Mouse (Mus musculus) heart, adult 2 months (tissue): ENCODE data around the gene Gm42417. TPM values are rescaled to one million over a fixed set of nuclear protein-coding genes. Genes with fewer than 3 reads are reported as not detected.
A peak's percentile ranks its signal among the peaks of the same experiment; 100 is the strongest.

ENCODE experiments used
- DNase-seq, 2 experiments: peaks; one replicate each; pipeline ENCODE4 v3.0.0; 2021
- H3K27ac ChIP-seq: fragments of 200-600 bp; 2 replicates; pipeline ENCODE4 v1.8.1; 2022
- H3K27me3 ChIP-seq: fragments of 200-500 bp; 2 replicates; pipeline ENCODE4 v1.6.1; 2012; ENCODE audit warnings: mild to moderate bottlenecking, low read length, inconsistent platforms, mixed read lengths; ENCODE audit not compliant: control insufficient read depth, insufficient read depth
- H3K36me3 ChIP-seq: fragments of 200-500 bp; 2 replicates; pipeline ENCODE4 v1.6.1; 2012; ENCODE audit warnings: low read length, inconsistent platforms; ENCODE audit not compliant: control insufficient read depth, insufficient read depth
- H3K4me1 ChIP-seq: fragments of 200-500 bp; 2 replicates; pipeline ENCODE4 v1.6.1; 2011; ENCODE audit warnings: low read length; ENCODE audit not compliant: control insufficient read depth, insufficient read depth
- H3K4me3 ChIP-seq: fragments of 200-600 bp; 2 replicates; pipeline ENCODE4 v1.8.1; 2022
- H3K79me2 ChIP-seq: fragments of 200-500 bp; replicated peaks from 2 replicates; pipeline ENCODE4 v1.6.1; 2012; ENCODE audit warnings: mild to moderate bottlenecking, inconsistent platforms, low read length, moderate library complexity, mixed read lengths; ENCODE audit not compliant: control insufficient read depth, insufficient read depth
- H3K9ac ChIP-seq: fragments of 200-500 bp; 2 replicates; pipeline ENCODE4 v1.6.1; 2012; ENCODE audit warnings: low read depth, mild to moderate bottlenecking, control low read depth, inconsistent platforms, low read length, mixed read lengths
- CTCF ChIP-seq: fragments of 200-600 bp; IDR thresholded peaks from 2 replicates; pipeline ENCODE4 v1.8.1; 2022; ENCODE audit warnings: antibody characterized with exemption, mild to moderate bottlenecking, moderate library complexity
- EP300 ChIP-seq: fragments of 200-500 bp; IDR thresholded peaks from 2 replicates; pipeline ENCODE4 v1.6.1; 2011; ENCODE audit warnings: low read depth, low read length, control low read depth; ENCODE audit not compliant: insufficient read depth
- POLR2A ChIP-seq: fragments of 200-500 bp; IDR thresholded peaks from 2 replicates; pipeline ENCODE4 v1.6.1; 2011; ENCODE audit warnings: mild to moderate bottlenecking, low read depth, low read length, control low read depth; ENCODE audit not compliant: insufficient read depth
- WGBS: fragments of 180-500 bp; shearing (Covaris S2); methylation state at CpG from one replicate; pipeline ENCODE4 v1.1.7; 2018; 5-methylcytosine and 5-hydroxymethylcytosine counted together
- intact Hi-C: fragments of 180-260 bp; cut with DNase I; formaldehyde crosslinking; loops from one replicate; pipeline ENCODE4 v1.15.1; 2025
- polyA plus RNA-seq: library from polyadenylated mRNA; depleted of rRNA; stranded (reverse); fragments of >200 nt; gene quantifications from 2 replicates; pipeline ENCODE4 v1.2.3, GENCODE M21; 2012
- total RNA-seq, 2 experiments: library from RNA; stranded (reverse); gene quantifications; 2 replicates each; pipeline ENCODE4 v1.2.3; 2021

The Gm42417 gene
- total and polyA plus RNA-seq, 3 experiments = 148 to 172 TPM; not detected in 1

DNA sequence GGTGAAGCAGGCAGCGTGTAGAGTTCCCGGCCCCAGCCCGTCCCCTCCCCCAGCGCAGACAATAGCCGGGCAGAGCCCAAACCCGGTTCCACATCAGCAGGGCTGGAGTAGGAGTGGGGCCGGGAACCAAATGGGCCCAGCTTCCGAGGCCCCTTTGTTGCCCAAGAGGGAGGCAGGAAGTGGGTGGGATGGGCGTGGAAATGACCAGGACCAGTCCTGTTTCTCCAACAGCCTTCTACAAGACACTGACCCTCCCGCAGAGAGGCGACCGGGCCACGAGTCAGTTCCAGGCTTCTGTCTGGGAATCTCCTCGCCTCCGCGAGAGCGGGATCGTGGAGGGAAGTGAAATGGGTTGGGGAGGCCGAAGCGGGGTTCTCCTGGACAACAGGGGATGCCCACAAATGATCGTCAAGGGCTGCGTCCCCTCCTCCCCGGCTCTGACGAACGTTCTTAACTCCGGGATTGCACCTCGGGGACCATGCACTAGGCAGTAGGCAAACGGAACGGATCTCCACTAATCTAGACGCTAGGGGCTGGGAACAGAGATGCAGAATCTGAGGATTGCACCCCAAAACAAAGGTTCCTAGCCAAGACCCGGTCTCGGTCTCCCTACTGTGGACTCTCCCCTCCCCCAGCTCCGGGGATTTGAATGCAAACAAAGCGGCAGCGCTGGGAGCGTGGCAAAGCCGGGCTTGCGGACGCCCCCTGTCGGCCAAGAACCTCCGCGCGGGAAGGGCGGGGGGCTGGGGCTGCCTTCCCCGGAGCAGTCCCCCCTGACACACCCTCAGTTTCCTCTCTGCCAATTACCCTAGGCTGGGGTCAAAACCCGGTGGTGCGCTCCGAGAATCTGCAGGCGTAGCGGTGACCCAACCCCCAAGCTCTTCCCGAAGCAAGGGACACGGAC lies 17.6 kb upstream of the Gm42417 start:
- DNase-seq = peak; percentile 92 to 94
- Histone ChIP-seq H3K27me3 (no peaks in the 10 kb centered on the region), H3K36me3 (no peaks in the 10 kb centered on the region), H3K4me3 (peak overlapping the region; percentile 98), H3K9ac (peak overlapping the region; percentile 91), H3K4me1 (peaks cover 10% of the 10 kb centered on the region), H3K27ac (peak overlapping the region; percentile 99), H3K79me2 (peaks cover 3% of the 10 kb centered on the region; the same call in 1 of the 2 replicates)
- TF ChIP-seq CTCF (peak; percentile 94), POLR2A (peak; percentile 99), EP300 (peak; percentile 72; the same call in 1 of the 2 replicates)
- intact Hi-C loops = loop anchor here (2.0 kb wide), 1 partner anchor 56 kb away; no protein-coding TSS in a partner anchor
- WGBS = under 1% methylated on average over 52 of the region's 52 CpGs

DNA sequence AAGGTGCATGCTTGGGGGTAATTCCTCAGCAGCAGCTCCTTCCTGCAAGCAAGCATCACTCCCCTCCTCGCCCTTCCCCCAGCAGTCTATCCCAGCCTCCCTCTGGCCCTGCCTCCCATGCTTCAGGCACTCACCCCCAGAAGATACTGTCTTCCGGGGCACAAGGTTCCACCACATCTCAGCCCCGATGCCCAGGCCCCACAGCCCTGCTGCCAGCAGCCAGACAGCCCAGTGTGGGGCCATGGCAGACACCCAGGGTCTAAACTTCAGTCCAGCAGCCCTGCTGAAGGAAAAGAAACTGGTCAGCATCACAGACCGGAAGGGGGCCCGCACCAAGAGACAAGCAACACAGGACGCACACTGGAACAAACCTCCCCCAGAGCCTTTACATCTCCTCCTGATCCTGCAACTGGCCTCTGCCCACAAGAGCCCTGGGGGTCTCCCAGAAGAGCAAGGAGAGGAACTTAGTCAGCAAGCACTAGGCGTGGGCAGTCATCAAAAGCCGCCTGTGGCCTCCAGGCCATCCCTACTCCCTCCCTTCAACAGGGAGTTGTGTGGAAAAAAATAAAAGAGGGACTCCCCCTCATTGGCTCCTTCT lies 16.7 kb upstream of the Gm42417 start:
- intact Hi-C loops = loop anchor here (2.0 kb wide), 2 partner anchors 33 to 57 kb away; no protein-coding TSS in a partner anchor
- Histone ChIP-seq H3K4me1 (peaks cover 6% of the 10 kb centered on the region), H3K36me3 (no peaks in the 10 kb centered on the region), H3K9ac (peak overlapping the region; percentile 91), H3K27me3 (no peaks in the 10 kb centered on the region), H3K4me3 (peak overlapping the region; percentile 98), H3K27ac (peak overlapping the region; percentile 99), H3K79me2 (peaks cover 3% of the 10 kb centered on the region; the same call in 1 of the 2 replicates)
- 28% methylated on average over 8 of the region's 8 CpGs for WGBS
- TF ChIP-seq EP300 = no peak
- TF ChIP-seq POLR2A = no peak
- TF ChIP-seq CTCF = no peak
- DNase-seq = peak; percentile 39 to 57

DNA sequence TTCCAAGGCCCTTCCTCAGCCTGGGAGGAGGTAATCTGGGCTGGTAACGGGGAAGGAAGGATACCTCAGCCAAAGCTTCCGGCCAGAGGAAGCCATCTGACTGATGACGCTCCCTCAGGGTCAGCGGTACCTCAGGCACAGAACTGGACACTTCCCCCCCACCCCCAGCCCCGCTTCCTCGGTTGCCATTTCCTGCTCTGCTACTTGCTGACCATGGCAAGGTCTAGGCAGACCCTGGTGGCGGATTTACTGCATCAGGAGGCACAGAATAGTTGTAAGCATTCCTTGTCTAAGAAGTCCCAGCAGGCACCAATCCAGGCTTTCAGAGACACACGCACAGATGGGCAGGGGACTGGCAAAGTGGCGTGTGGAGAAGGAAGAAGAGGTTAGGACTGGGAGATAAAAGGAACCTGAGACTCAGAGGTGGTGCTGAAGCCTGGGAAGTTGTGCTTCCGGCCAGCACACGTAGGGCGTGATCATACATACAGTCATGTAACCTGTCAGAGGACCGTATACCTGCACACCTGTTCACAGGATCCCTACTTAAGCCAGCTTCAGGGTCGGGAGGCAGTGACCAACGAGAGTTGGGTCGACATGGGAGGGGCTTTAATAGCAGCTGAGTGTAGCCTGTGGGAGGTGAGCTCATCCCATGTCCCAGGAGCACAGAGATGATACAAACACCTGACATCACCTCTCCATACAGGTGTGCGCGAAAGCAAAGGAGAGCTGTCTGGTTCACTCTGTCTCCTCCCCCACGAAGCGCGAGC lies 15.6 kb upstream of the Gm42417 start:
- Histone ChIP-seq H3K79me2 (peaks cover 3% of the 10 kb centered on the region; the same call in 1 of the 2 replicates), H3K27me3 (no peaks in the 10 kb centered on the region), H3K27ac (peak overlapping the region; percentile 99), H3K4me1 (peaks cover 6% of the 10 kb centered on the region), H3K9ac (no peak overlapping the region), H3K4me3 (peak overlapping the region; percentile 98), H3K36me3 (no peaks in the 10 kb centered on the region)
- TF ChIP-seq EP300 (no peak), CTCF (no peak), POLR2A (0 out of 2 replicates have a peak, but pooled peaks have one; percentile 15)
- intact Hi-C loops = loop anchor here (2.0 kb wide), 1 partner anchor 34 kb away; no protein-coding TSS in a partner anchor
- 55% methylated on average over 21 of the region's 21 CpGs for WGBS
- peak in 1 of 2 experiments; percentile 49 for DNase-seq

- Histone ChIP-seq H3K9ac (no peak overlapping the region), H3K79me2 (peaks cover 3% of the 10 kb centered on the region; the same call in 1 of the 2 replicates), H3K27ac (no peak overlapping the region), H3K4me3 (no peak overlapping the region), H3K4me1 (peaks cover 6% of the 10 kb centered on the region), H3K27me3 (no peaks in the 10 kb centered on the region), H3K36me3 (no peaks in the 10 kb centered on the region)
- no peak for DNase-seq
- intact Hi-C loops = no loop called here
- TF ChIP-seq EP300 (no peak), POLR2A (no peak), CTCF (no peak)
- 84% methylated on average over 16 of the region's 16 CpGs for WGBS
These were observed 13.3 kb upstream of the Gm42417 start for GRCm38 (mm10) chr1:36552506-36552905.

- no peak for DNase-seq
- intact Hi-C loops = no loop called here
- peaks cover 8% of the 10 kb centered on the region for H3K4me1 ChIP-seq
- no peak overlapping the region for H3K27ac ChIP-seq
- H3K79me2 ChIP-seq = peaks cover 3% of the 10 kb centered on the region; the same call in 1 of the 2 replicates
- 82% methylated on average over 17 of the region's 17 CpGs for WGBS
- H3K4me3 ChIP-seq = no peak overlapping the region
- no peaks in the 10 kb centered on the region for H3K27me3 ChIP-seq
- TF ChIP-seq POLR2A (no peak), EP300 (no peak), CTCF (no peak)
- no peak overlapping the region for H3K9ac ChIP-seq
- H3K36me3 ChIP-seq = no peaks in the 10 kb centered on the region
These were observed 12.7 kb upstream of the Gm42417 start for GRCm38 (mm10) chr1:36551904-36552303.
